Mouse (Mus musculus) embryo, embryonic 9.5 days (tissue): Measurements from ENCODE around the gene C2cd3.

Experiments
- DNase-seq: peaks from one replicate; pipeline ENCODE4 v3.0.0-alpha.2; 2017; ENCODE audit errors: extremely low spot score

Gene C2cd3

GRCm38 (mm10) chr7:100497402-100497801 is 125.4 kb downstream of the C2cd3 start:
- DNase-seq, result no peak

GRCm38 (mm10) chr7:100497982-100498381 is 125.9 kb downstream of the C2cd3 start:
- DNase-seq, result no peak

GRCm38 (mm10) chr7:100499465-100499864 is 127.4 kb downstream of the C2cd3 start:
- DNase-seq, result no peak

GRCm38 (mm10) chr7:100500276-100500977 is 128.4 kb downstream of the C2cd3 start:
- no peak for DNase-seq

GRCm38 (mm10) chr7:100501027-100501843 is 129.2 kb downstream of the C2cd3 start:
- DNase-seq, result no peak

GRCm38 (mm10) chr7:100501844-100502373 is 129.9 kb downstream of the C2cd3 start:
- DNase-seq, result no peak

- no peak for DNase-seq
Measured at GRCm38 (mm10) chr7:100502374-100502922, 130.4 kb downstream of the C2cd3 start.

- DNase-seq, result no peak
Measured at GRCm38 (mm10) chr7:100503076-100503475, 131.0 kb downstream of the C2cd3 start.

- no peak for DNase-seq
Measured at GRCm38 (mm10) chr7:100504740-100505487, 132.9 kb downstream of the C2cd3 start.

- no peak for DNase-seq
Measured at GRCm38 (mm10) chr7:100506494-100506893, 134.5 kb downstream of the C2cd3 start.

GRCm38 (mm10) chr7:100508670-100509069 is 136.6 kb downstream of the C2cd3 start:
- DNase-seq, result no peak

GRCm38 (mm10) chr7:100511602-100512001 is 139.6 kb downstream of the C2cd3 start:
- DNase-seq, result no peak

- no peak for DNase-seq
Measured at GRCm38 (mm10) chr7:100514573-100514972, 142.5 kb downstream of the C2cd3 start, which contains the start of gene Dnajb13. TSS of gene Dnajb13 (minus strand) at chr7:100514960.
